Mouse (Mus musculus) midbrain, postnatal 0 days (tissue): ENCODE measurements around the gene Tssk2. TPM values are rescaled to one million over a fixed set of nuclear protein-coding genes. Genes with fewer than 3 reads are reported as not detected.

Source experiments
- ATAC-seq: fragments of 200-750 bp; cut with Nextera tagmentation; 2 replicates; pipeline ENCODE4 v1.8.0; 2017; ENCODE audit warnings: moderate number of reproducible peaks, mild to moderate bottlenecking, moderate TSS enrichment, moderate library complexity; ENCODE audit not compliant: low FRiP score
- DNase-seq: peaks from one replicate; pipeline ENCODE4 v3.0.0-alpha.2; 2015; ENCODE audit warnings: low spot score
- H3K27ac ChIP-seq: fragments of 300-500 bp; sonication (generic); 2 replicates; pipeline ENCODE4 v1.5.1; 2014; ENCODE audit warnings: low read depth, mild to moderate bottlenecking, low read length, mixed read lengths
- H3K27me3 ChIP-seq: fragments of 300-500 bp; sonication (generic); 2 replicates; pipeline ENCODE4 v1.6.1; 2014; ENCODE audit warnings: low read length, control low read depth, mixed read lengths; ENCODE audit not compliant: insufficient read depth
- H3K36me3 ChIP-seq: fragments of 300-500 bp; sonication (generic); 2 replicates; pipeline ENCODE4 v1.6.1; 2014; ENCODE audit warnings: low read length, control low read depth, mixed read lengths; ENCODE audit not compliant: insufficient read depth
- H3K4me1 ChIP-seq: fragments of 300-500 bp; sonication (generic); 2 replicates; pipeline ENCODE4 v1.6.1; 2014; ENCODE audit warnings: mild to moderate bottlenecking, control low read depth, antibody characterized with exemption, low read length, mixed read lengths; ENCODE audit not compliant: insufficient read depth
- H3K4me2 ChIP-seq: fragments of 300-500 bp; sonication (generic); 2 replicates; pipeline ENCODE4 v1.6.1; 2014; ENCODE audit warnings: low read depth, mild to moderate bottlenecking, low read length, mixed read lengths; ENCODE audit not compliant: poor library complexity, severe bottlenecking
- H3K4me3 ChIP-seq: fragments of 300-500 bp; sonication (generic); 2 replicates; pipeline ENCODE4 v1.5.1; 2014; ENCODE audit warnings: low read depth, mild to moderate bottlenecking, low read length, moderate library complexity
- H3K9ac ChIP-seq: fragments of 300-500 bp; sonication (generic); replicated peaks from 2 replicates; pipeline ENCODE4 v1.6.1; 2014; ENCODE audit warnings: mild to moderate bottlenecking, low read length, moderate library complexity, mixed read lengths; ENCODE audit not compliant: poor library complexity, severe bottlenecking
- H3K9me3 ChIP-seq: fragments of 300-500 bp; sonication (generic); 2 replicates; pipeline ENCODE4 v1.6.1; 2016; ENCODE audit warnings: low read length, control low read depth
- CTCF ChIP-seq: IDR thresholded peaks from 2 replicates; pipeline ENCODE4 v1.5.1; 2016; ENCODE audit warnings: antibody characterized with exemption, mild to moderate bottlenecking
- WGBS: fragments of 180-500 bp; shearing (Covaris S2); extraction: QIAGEN DNeasy Blood & Tissue Kit; methylation state at CpG from one replicate; pipeline ENCODE4 v1.1.7; 2014; 5-methylcytosine and 5-hydroxymethylcytosine counted together
- polyA plus RNA-seq: library from polyadenylated mRNA; unstranded; fragments of >200 nt; fragmentation: Nextera tagmentation; extraction: Ambion mirVana; gene quantifications from 2 replicates; pipeline ENCODE4 v1.2.1, GENCODE M21; 2015
- total RNA-seq: library from RNA; depleted of rRNA; stranded (reverse); fragments of >200 nt; gene quantifications from 2 replicates; pipeline ENCODE4 v1.2.3, GENCODE M21; 2014

Tssk2 gene
- total and polyA plus RNA-seq, 2 experiments from 2014 or later, result not detected

DNA sequence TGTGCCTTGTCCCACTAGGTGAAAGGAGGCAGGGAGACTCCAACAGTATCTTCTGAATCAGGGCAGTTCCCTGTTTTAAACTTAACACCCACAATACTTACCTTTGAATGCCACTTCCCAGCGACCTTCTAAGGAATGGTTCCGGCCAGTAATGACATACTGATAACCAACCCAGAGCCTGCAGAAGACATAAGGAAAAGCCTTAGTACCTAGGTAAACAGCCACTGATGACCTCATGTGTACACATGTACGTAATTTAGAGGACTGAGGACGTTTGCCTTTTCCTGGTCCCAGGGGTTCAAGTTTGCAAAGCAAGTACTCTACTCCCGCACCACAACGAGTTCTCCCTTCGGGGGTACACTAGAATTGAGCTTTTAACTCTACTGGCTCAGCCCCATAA lies 41.3 kb upstream of the Tssk2 start:
- no peak overlapping the region for H3K27ac ChIP-seq
- H3K4me1 ChIP-seq, result no peaks in the 10 kb centered on the region
- no peak overlapping the region for H3K4me3 ChIP-seq
- no peaks in the 10 kb centered on the region for H3K9me3 ChIP-seq
- H3K9ac ChIP-seq, result no peak overlapping the region
- peaks cover 53% of the 10 kb centered on the region for H3K36me3 ChIP-seq
- no peak overlapping the region for H3K4me2 ChIP-seq
- DNase-seq (no peak), ATAC-seq (no peak)
- no peak for TF ChIP-seq CTCF
- no peaks in the 10 kb centered on the region for H3K27me3 ChIP-seq
- WGBS, result 92% methylated on average over 7 of the region's 7 CpGs

DNA sequence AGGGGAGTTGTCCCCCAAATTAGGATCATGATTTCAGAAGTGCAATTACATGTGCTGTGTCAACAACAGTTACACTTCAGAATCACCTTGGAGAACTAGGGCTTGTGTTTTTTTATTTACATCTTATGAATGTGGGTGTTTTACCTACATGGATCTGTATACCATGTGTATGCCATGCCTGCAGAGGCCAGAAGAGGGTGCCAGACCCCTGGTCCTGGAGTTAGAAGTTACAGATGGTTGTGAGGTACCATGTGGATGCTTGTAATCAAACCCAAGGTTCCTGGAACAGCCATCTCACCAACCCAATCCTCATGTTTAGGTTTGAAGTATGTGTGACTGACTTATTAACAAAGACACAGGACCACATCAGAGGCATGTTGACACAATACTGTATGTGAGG lies 39.8 kb upstream of the Tssk2 start:
- H3K9me3 ChIP-seq, result no peaks in the 10 kb centered on the region
- no peaks in the 10 kb centered on the region for H3K27me3 ChIP-seq
- peak; percentile 79 for TF ChIP-seq CTCF
- no peak overlapping the region for H3K4me3 ChIP-seq
- no peak overlapping the region for H3K4me2 ChIP-seq
- H3K9ac ChIP-seq, result no peak overlapping the region
- peaks cover 46% of the 10 kb centered on the region for H3K36me3 ChIP-seq
- H3K4me1 ChIP-seq, result no peaks in the 10 kb centered on the region
- DNase-seq (peak; percentile 59), ATAC-seq (0 out of 2 replicates have a peak, but pooled peaks have one; percentile 62)
- H3K27ac ChIP-seq, result no peak overlapping the region

DNA sequence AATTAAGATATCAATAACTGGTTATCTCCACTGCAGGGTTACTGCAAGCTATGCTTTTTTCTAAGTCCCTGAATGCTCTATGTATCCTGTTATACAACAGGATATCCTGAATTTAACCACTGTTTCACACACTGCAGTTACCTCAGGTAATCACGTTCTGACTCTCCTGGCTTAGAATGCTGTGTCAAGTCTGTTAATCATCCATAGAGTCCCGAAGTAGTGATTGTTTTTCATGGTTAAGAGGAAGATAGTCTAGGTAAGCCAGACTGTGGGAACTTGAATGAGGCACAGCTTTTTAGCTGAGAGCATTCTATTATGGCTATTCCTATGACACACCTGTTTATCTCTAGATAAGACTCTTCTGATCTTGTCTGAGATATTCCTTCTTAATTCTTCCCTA lies 33.1 kb upstream of the Tssk2 start:
- WGBS, result 88% methylated on average over 2 of the region's 2 CpGs

DNA sequence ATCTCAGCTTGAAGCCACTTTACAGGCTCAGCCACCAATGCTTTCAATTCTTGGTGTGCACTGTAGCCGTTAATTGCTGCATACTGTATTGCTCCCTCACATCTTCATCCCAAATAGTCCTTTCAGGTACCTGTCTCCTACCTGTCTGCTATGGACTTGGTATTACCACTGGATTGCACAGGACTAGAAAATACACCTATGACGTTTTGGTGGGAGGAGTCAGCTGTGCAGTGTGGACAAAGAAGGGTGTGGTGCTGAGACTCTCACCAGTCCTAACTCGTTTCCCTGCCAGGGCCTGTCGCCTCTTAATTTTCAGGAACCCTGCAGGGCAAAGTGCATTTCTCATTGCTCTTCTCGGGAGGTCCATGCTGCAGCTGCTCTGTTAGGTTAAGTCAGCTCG lies 32.7 kb upstream of the Tssk2 start:
- Histone ChIP-seq H3K27me3 (no peaks in the 10 kb centered on the region), H3K36me3 (peaks cover 13% of the 10 kb centered on the region; the same call in 1 of the 2 replicates), H3K27ac (no peak overlapping the region), H3K4me3 (no peak overlapping the region), H3K4me2 (no peak overlapping the region), H3K9ac (no peak overlapping the region), H3K9me3 (no peaks in the 10 kb centered on the region), H3K4me1 (no peaks in the 10 kb centered on the region)
- no peak for TF ChIP-seq CTCF
- ATAC-seq, result no peak
- DNase-seq, result peak; percentile 26
- WGBS, result 76% methylated on average over 6 of the region's 6 CpGs

More for the DNA sequence above, 33.1 kb upstream of the Tssk2 start:
- TF ChIP-seq CTCF, result no peak
- Histone ChIP-seq H3K27me3 (no peaks in the 10 kb centered on the region), H3K9me3 (no peaks in the 10 kb centered on the region), H3K4me1 (no peaks in the 10 kb centered on the region), H3K9ac (no peak overlapping the region), H3K4me3 (no peak overlapping the region), H3K27ac (no peak overlapping the region), H3K4me2 (no peak overlapping the region), H3K36me3 (peaks cover 13% of the 10 kb centered on the region; the same call in 1 of the 2 replicates)
- no peak for ATAC-seq
- DNase-seq, result no peak

DNA sequence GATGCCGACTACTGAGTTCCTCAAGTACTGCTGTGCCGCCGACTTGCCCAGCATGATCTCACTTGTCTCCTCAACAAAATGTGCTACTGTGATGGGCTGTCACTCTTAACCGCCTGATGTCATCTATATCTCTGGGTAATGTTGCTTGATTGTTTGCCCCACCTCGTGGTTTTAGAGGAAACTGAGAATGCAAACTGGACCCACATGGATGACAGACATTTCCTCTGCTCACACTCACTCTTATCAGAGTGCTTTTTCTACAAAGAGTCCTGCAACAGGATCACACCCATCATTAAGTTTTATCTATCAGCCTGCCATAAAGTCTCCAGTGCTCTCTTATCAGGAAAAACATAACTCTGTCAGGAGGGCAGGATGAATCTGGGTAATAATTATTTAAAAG lies 27.2 kb upstream of the Tssk2 start:
- TF ChIP-seq CTCF, result no peak
- DNase-seq (no peak), ATAC-seq (no peak)
- H3K36me3 ChIP-seq, result peaks cover 19% of the 10 kb centered on the region
- H3K4me3 ChIP-seq, result no peak overlapping the region
- 87% methylated on average over 5 of the region's 5 CpGs for WGBS
- H3K27ac ChIP-seq, result no peak overlapping the region
- H3K27me3 ChIP-seq, result no peaks in the 10 kb centered on the region
- no peaks in the 10 kb centered on the region for H3K4me1 ChIP-seq
- H3K4me2 ChIP-seq, result no peak overlapping the region
- H3K9ac ChIP-seq, result no peak overlapping the region
- H3K9me3 ChIP-seq, result no peaks in the 10 kb centered on the region

DNA sequence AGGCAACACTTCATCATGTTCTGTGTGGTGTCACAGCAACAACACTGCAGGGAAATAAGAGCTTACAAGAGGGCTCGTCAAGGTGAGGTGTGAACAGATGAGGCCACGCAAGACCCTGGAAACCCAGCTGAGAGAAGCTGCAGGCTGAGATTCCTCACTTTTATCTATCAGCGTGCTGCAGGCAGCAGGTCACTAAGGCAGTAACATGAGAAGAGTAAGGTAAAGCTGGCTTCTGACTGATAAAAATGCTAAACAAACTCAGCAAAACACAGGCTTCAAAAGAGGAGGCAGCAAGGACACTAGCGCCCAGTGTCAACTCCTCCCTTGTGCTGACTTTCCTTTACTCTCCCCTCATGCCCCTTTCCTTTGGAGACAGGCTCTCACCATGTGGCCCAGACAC lies 25.4 kb upstream of the Tssk2 start:
- H3K27me3 ChIP-seq, result no peaks in the 10 kb centered on the region

More for the DNA sequence above, 25.4 kb upstream of the Tssk2 start:
- 66% methylated on average over 4 of the region's 4 CpGs for WGBS
- no peaks in the 10 kb centered on the region for H3K4me1 ChIP-seq
- no peak overlapping the region for H3K9ac ChIP-seq
- H3K27ac ChIP-seq, result no peak overlapping the region
- DNase-seq (no peak), ATAC-seq (no peak)
- H3K4me3 ChIP-seq, result no peak overlapping the region
- peaks cover 19% of the 10 kb centered on the region for H3K36me3 ChIP-seq
- TF ChIP-seq CTCF, result no peak
- no peak overlapping the region for H3K4me2 ChIP-seq
- H3K9me3 ChIP-seq, result no peaks in the 10 kb centered on the region
